Mouse (Mus musculus) kidney, postnatal 0 days (tissue): ENCODE results near the gene H60c. TPM values are rescaled to one million over a fixed set of nuclear protein-coding genes. Genes with fewer than 3 reads are reported as not detected.

ENCODE experiments used
- ATAC-seq: fragments of 200-750 bp; cut with Nextera tagmentation; replicated peaks from 2 replicates; pipeline ENCODE4 v1.8.0; 2017; ENCODE audit warnings: low read depth, moderate number of reproducible peaks, moderate TSS enrichment, moderate library complexity; ENCODE audit not compliant: low FRiP score
- DNase-seq: peaks from one replicate; pipeline ENCODE4 v3.0.0-alpha.2; 2016; ENCODE audit warnings: low spot score
- H3K27ac ChIP-seq: fragments of 300-500 bp; sonication (generic); 2 replicates; pipeline ENCODE4 v1.5.1; 2014; ENCODE audit warnings: mild to moderate bottlenecking
- H3K27me3 ChIP-seq: fragments of 300-500 bp; sonication (generic); 2 replicates; pipeline ENCODE4 v1.6.1; 2014; ENCODE audit warnings: low read length, mixed read lengths; ENCODE audit not compliant: insufficient read depth
- H3K36me3 ChIP-seq: fragments of 300-500 bp; sonication (generic); 2 replicates; pipeline ENCODE4 v1.6.1; 2014; ENCODE audit warnings: low read length, mixed read lengths; ENCODE audit not compliant: insufficient read depth
- H3K4me1 ChIP-seq: fragments of 300-500 bp; sonication (generic); replicated peaks from 2 replicates; pipeline ENCODE4 v1.6.1; 2014; ENCODE audit warnings: antibody characterized with exemption, low read length, mixed read lengths; ENCODE audit not compliant: insufficient read depth
- H3K4me2 ChIP-seq: fragments of 300-500 bp; sonication (generic); 2 replicates; pipeline ENCODE4 v1.6.1; 2014; ENCODE audit warnings: mild to moderate bottlenecking, low read length, moderate library complexity, mixed read lengths
- H3K4me3 ChIP-seq: fragments of 300-500 bp; sonication (generic); replicated peaks from 2 replicates; pipeline ENCODE4 v1.5.1; 2014; ENCODE audit warnings: low read depth, low read length
- H3K9ac ChIP-seq: fragments of 300-500 bp; sonication (generic); 2 replicates; pipeline ENCODE4 v1.6.1; 2014; ENCODE audit warnings: low read depth, low read length
- H3K9me3 ChIP-seq: fragments of 300-500 bp; sonication (generic); replicated peaks from 2 replicates; pipeline ENCODE4 v1.6.1; 2016; ENCODE audit warnings: low read length, inconsistent platforms, mixed read lengths
- CTCF ChIP-seq: IDR thresholded peaks from 2 replicates; pipeline ENCODE4 v1.5.1; 2016; ENCODE audit warnings: antibody characterized with exemption, low read depth, mild to moderate bottlenecking, moderate library complexity
- WGBS: fragments of 180-500 bp; shearing (Covaris S2); extraction: QIAGEN DNeasy Blood & Tissue Kit; methylation state at CpG from one replicate; pipeline ENCODE4 v1.1.7; 2014; 5-methylcytosine and 5-hydroxymethylcytosine counted together
- polyA plus RNA-seq: library from polyadenylated mRNA; unstranded; fragments of >200 nt; fragmentation: Nextera tagmentation; extraction: Ambion mirVana; gene quantifications from 2 replicates; pipeline ENCODE4 v1.2.1, GENCODE M21; 2015

Gene H60c
- polyA plus RNA-seq, result 0.07 TPM in 1 of 2 replicates, not detected in the other

DNA sequence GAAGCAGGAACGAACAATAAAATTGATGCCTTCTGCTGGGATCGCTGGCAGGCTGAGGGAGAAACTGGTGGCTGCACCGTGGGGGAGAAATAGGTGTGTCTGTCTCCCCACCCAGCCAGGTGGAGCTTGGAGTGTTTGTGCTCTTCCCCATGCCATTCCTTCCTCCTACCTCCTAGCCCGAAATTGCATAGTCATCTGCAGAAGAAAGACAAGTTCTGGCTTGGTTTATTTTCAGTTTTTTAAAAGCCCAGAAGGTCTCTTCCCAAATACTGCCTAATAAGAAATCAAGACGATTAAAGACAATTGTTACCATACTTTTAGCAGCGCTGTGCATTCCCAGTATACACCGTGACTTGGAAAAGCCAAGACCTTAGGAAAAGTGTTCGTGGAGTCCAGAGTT, at the start of gene H60c:
TSS of gene H60c (minus strand) at position 101 of the 400 bp plus-strand sequence.
- no peak for ATAC-seq
- no peak for DNase-seq
- H3K9ac ChIP-seq, result no peak within 1 kb of the TSS

DNA sequence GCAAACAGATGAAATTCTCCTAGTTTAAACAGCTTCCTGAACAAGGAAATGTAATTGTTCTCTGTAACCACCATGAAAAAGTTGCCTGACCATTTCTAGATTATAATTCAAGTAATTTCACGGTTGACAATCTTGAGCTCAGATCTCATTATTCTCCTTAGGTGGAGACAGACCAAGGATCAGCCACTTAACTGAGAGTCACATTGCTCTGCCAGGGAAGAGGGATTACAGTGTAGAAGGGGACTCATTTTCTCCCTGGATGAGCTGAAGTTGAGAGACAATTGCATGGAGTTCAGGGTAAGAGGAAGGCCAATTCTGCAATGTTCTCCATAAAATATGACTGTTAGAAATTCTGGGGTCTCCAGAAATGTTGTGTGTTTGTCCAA, 41.2 kb upstream of the H60c start:
- no peak for TF ChIP-seq CTCF
- 54% methylated on average over 1 of the region's 1 CpGs for WGBS
- DNase-seq, result no peak
- H3K9ac ChIP-seq, result no peak overlapping the region
- no peaks in the 10 kb centered on the region for H3K36me3 ChIP-seq
- no peak overlapping the region for H3K4me3 ChIP-seq
- H3K4me2 ChIP-seq, result no peak overlapping the region
- ATAC-seq, result no peak
- no peaks in the 10 kb centered on the region for H3K27me3 ChIP-seq
- no peaks in the 10 kb centered on the region for H3K4me1 ChIP-seq
- H3K9me3 ChIP-seq, result no peaks in the 10 kb centered on the region
- no peak overlapping the region for H3K27ac ChIP-seq

More for the DNA sequence above, at the start of gene H60c:
- Histone ChIP-seq H3K36me3 (no peaks in the 10 kb centered on the region), H3K4me1 (no peaks in the 10 kb centered on the region), H3K4me3 (no peak within 1 kb of the TSS), H3K9me3 (no peaks in the 10 kb centered on the region), H3K4me2 (no peak within 1 kb of the TSS), H3K27ac (no peak within 1 kb of the TSS), H3K27me3 (no peaks in the 10 kb centered on the region)
- 81% methylated on average over 8 of the region's 8 CpGs for WGBS
- no peak for TF ChIP-seq CTCF

DNA sequence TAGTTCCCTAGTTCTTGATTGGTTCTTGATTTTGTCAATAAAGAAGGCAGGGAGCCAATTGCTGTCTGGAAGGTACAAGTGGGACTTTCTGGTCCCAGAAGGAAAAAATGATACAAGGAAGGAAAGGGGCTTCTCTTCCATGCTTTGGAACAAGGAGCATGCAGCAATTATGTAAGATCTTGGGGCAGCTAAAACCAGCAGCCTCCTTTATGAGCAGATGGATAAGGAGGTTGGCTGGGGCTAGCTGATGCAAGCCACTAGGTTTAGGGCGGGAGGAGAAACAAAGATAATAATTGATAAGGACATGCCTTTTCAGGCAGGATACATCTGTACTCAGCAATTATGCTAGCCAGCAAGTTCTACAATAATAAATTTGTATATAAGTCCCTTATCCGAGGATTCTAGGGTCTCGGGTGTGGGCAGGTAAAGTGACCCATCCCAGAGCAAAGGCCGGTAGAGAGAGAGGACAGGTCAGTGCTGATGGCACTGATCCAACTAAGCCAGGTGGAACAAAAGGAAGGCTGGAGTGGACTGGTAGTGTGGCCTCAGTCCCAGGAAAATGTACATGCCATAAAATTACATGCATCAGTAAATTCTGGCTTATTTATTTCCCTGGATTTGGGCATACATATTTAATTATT, 40.7 kb upstream of the H60c start:
- H3K27ac ChIP-seq, result no peak overlapping the region

DNA sequence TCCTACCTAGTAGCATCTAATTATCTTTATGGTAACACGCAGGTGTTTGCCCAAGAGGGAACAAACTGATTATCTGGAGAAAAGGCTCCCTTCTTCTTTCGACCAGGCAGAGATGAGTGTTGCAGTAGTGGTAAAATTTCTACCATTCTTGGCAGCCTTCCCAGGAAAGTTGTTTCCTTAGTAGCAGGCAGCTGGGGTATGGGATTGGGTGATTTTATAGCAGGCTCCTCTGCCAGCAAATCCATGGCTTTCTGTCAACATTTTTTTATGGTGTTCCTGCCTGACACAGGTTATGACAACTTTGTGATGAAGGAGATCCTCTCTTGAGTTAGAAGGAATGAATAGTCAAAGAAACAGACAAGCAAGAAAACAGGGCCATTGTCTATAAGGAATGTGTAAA, 40.2 kb upstream of the H60c start:
- peak; percentile 31 for DNase-seq
- no peaks in the 10 kb centered on the region for H3K4me1 ChIP-seq

More for the DNA sequence above, 40.7 kb upstream of the H60c start:
- TF ChIP-seq CTCF, result no peak
- Histone ChIP-seq H3K9ac (no peak overlapping the region), H3K4me3 (no peak overlapping the region), H3K9me3 (no peaks in the 10 kb centered on the region), H3K36me3 (no peaks in the 10 kb centered on the region), H3K4me1 (no peaks in the 10 kb centered on the region), H3K27me3 (no peaks in the 10 kb centered on the region), H3K4me2 (no peak overlapping the region)
- ATAC-seq (peak; percentile 69; the same call in 1 of the 2 replicates), DNase-seq (peak; percentile 8)
- WGBS, result 41% methylated on average over 4 of the region's 4 CpGs

DNA sequence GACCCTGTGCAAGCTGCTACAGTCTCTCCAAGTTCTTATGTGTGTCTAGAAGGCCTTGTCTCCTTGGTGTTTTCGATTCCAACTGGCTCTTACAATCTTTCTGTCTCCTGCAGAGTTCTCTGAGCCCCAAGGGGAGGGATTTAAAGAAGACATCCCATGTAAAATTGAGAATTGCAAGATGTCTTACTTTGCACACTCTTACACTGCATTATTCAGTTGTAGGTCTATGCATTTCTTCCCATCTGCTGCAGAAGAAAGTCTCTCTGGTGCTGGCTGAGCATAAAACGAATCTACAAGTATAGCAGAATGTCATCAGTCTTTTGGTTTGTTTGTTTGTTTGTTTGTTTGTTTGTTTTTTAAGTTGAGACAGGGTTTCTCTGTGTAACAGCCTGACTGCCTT, 26.4 kb upstream of the H60c start:
- no peak for ATAC-seq
- H3K27ac ChIP-seq, result no peak overlapping the region
- H3K9me3 ChIP-seq, result no peaks in the 10 kb centered on the region
- H3K4me2 ChIP-seq, result no peak overlapping the region
- H3K4me3 ChIP-seq, result no peak overlapping the region
- DNase-seq, result no peak
- no peaks in the 10 kb centered on the region for H3K4me1 ChIP-seq
- H3K27me3 ChIP-seq, result no peaks in the 10 kb centered on the region
- no peak overlapping the region for H3K9ac ChIP-seq
- no peaks in the 10 kb centered on the region for H3K36me3 ChIP-seq
- no peak for TF ChIP-seq CTCF
- WGBS, result 61% methylated on average over 2 of the region's 2 CpGs

More for the DNA sequence above, 40.2 kb upstream of the H60c start:
- H3K27me3 ChIP-seq, result no peaks in the 10 kb centered on the region
- no peaks in the 10 kb centered on the region for H3K9me3 ChIP-seq
- WGBS, result 39% methylated on average over 2 of the region's 2 CpGs
- no peak overlapping the region for H3K9ac ChIP-seq
- no peak overlapping the region for H3K4me2 ChIP-seq
- ATAC-seq, result no peak
- H3K4me3 ChIP-seq, result no peak overlapping the region
- H3K27ac ChIP-seq, result no peak overlapping the region
- TF ChIP-seq CTCF, result no peak
- H3K36me3 ChIP-seq, result no peaks in the 10 kb centered on the region

DNA sequence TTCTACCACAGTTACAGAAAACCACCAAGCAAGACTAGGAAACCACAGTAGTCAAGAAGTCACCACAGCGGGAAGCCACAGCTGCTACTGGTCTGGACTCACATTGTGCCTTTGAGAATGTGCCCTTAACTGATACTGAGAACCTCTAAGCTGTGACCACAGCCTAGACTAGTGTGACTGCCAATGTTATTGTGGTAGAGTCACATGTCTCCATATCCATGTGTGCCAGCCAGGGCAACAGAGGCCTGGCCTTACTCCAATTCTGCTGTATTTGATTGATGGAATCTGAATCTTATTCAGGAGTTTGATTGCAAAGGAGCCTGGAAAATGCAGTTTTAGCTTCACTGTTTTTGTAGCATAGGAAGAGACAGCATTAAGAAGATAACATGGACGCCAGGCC, 13.5 kb upstream of the H60c start:
- Histone ChIP-seq H3K27ac (no peak overlapping the region), H3K9me3 (no peaks in the 10 kb centered on the region), H3K4me3 (no peak overlapping the region), H3K9ac (no peak overlapping the region), H3K36me3 (no peaks in the 10 kb centered on the region), H3K27me3 (no peaks in the 10 kb centered on the region), H3K4me1 (no peaks in the 10 kb centered on the region), H3K4me2 (no peak overlapping the region)
- no peak for TF ChIP-seq CTCF
- DNase-seq, result no peak
- 83% methylated on average over 2 of the region's 2 CpGs for WGBS
- peak; percentile 46; the same call in 1 of the 2 replicates for ATAC-seq

DNA sequence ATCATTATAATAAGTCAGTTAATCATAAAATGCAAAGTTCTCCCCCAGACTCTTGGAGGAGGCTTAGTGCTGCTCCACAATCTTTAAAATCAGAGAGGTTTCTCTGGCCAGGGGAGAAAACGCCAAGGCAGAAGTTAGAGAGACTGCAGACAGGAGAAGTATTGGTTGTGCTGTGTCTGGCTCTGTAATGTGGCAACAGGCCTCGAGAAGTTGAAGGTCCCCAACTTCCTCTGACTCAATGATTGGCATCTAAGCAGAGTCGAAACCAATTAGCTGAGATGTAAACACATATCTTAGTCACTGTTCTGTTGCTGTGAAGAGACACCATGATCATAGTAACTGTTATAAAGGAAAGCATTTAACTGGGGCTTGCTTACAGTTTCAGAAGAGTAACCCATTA, 6.5 kb upstream of the H60c start:
- no peak for TF ChIP-seq CTCF
- Histone ChIP-seq H3K9me3 (no peaks in the 10 kb centered on the region), H3K27me3 (no peaks in the 10 kb centered on the region), H3K36me3 (no peaks in the 10 kb centered on the region), H3K4me2 (no peak overlapping the region), H3K9ac (no peak overlapping the region), H3K4me3 (no peak overlapping the region), H3K27ac (no peak overlapping the region), H3K4me1 (no peaks in the 10 kb centered on the region)
- DNase-seq (no peak), ATAC-seq (no peak)
- 77% methylated on average over 3 of the region's 3 CpGs for WGBS
